Mouse (Mus musculus) neutrophil, adult 83 days (primary cell): ENCODE measurements around the gene Olfr494. TPM values are rescaled to one million over a fixed set of nuclear protein-coding genes. Genes with fewer than 3 reads are reported as not detected.

Source experiments
- total RNA-seq, 2 experiments: library from RNA; stranded (reverse); gene quantifications; one replicate each; pipeline ENCODE4 v1.2.4; 2023

Gene Olfr494
- total RNA-seq = not detected

DNA sequence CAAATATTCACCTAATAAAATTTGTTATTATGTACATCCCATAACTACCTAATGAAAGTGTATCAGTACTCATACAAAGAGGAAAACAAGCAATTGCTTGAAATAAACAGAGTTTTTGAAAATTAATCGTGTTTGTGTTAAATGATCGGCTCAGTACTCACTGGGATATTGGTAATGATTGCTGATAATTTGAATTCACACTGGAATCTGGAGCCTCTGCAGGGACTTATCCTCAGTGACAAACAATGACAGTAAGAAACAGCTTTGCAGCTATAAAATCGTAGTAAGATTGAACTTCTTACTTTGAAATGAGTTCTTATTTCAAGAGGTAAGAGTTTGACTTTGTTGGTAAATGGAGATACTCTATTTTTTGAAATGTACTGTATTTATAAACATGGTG, at the start of gene Olfr494:
Gene Olfr494, plus strand, starts transcription at position 301 of the 400 bp plus-strand sequence.

DNA sequence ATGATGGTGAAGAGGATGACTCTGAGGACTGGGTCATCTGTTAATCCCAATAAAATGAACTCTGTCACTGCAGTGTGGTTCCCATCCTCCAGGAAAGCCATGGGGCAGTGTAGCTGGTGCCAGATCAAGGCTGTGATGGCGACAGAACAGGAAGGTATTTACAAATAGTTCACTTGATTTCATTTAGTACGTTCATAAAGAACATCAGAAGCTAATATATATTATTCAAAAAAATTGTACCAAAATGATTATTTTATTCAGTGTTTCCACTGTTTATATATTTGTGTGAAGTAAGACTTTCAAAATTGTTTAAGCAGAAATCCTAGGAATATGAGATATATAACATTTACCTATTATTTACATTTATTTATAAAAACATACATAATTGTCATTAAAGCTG, 41.6 kb upstream of the Olfr494 start, which contains the start of gene Olfr492:
Gene Olfr492, minus strand, starts transcription at position 101 of the 400 bp plus-strand sequence.

DNA sequence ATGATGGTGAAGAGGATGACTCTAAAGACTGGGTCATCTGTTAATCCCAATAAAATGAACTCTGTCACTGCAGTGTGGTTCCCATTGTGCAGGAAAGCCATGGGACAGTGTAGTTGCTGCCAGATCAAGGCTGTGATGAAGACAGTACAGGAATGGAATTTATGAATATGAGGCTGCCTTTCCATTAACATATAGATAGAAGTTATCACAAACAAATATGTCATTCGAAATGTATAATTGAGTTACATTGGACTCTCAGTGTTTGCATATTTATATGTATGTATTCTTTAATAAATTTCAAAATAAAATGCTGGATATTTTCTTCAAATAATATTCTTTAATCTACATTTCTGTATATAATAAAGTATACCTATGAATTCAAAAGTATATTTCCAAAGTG, 18.3 kb upstream of the Olfr494 start, which contains the start of gene Olfr493:
Gene Olfr493, minus strand, starts transcription at position 101 of the 400 bp plus-strand sequence.

DNA sequence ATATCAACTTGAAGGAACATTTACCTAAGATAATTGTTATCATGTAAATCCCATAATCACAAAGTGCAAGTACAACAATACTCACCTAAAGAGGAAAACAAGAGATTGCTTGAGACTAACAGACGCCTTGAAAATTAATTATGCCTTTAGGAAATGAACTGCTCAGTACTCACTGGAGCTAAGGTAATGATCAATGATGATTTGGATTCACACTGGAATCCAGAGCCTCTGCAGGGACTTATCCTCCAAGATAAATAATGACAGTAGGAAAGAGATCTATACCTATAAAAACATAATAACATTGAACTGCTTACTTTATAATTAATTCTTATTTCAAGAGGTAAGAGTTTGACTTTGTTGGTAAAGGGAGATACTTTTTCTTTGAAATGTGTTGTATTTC, 27.7 kb downstream of the Olfr494 start, which contains the start of gene Olfr495:
Gene Olfr495, plus strand, starts transcription at position 301 of the 400 bp plus-strand sequence.

Other genes starting within 250 kb of the Olfr494 start
- not detected for gene Olfr484, start 237.9 kb upstream of the Olfr494 start, total RNA-seq
- gene Olfr485, start 205.5 kb upstream of the Olfr494 start, total RNA-seq = not detected
- gene Olfr486, start 192.6 kb upstream of the Olfr494 start, total RNA-seq = not detected
- not detected for gene Olfr487, start 150.7 kb upstream of the Olfr494 start, total RNA-seq
- gene Olfr488, start 107.0 kb upstream of the Olfr494 start, total RNA-seq = not detected
- not detected for gene Olfr490, start 76.4 kb upstream of the Olfr494 start, total RNA-seq
- gene Olfr491, start 51.9 kb upstream of the Olfr494 start, total RNA-seq = not detected
- gene Olfr492, start 41.7 kb upstream of the Olfr494 start, total RNA-seq = not detected
- not detected for gene Olfr493, start 18.4 kb upstream of the Olfr494 start, total RNA-seq
- gene Olfr495, start 27.8 kb downstream of the Olfr494 start, total RNA-seq = not detected
- not detected for gene Olfr497, start 55.1 kb downstream of the Olfr494 start, total RNA-seq
- gene Olfr498, start 100.0 kb downstream of the Olfr494 start, total RNA-seq = not detected
- gene Olfr502, start 159.7 kb downstream of the Olfr494 start, total RNA-seq = not detected
- not detected for gene Olfr503, start 179.2 kb downstream of the Olfr494 start, total RNA-seq
- gene Olfr504, start 200.5 kb downstream of the Olfr494 start, total RNA-seq = not detected
- gene Olfr506, start 245.5 kb downstream of the Olfr494 start, total RNA-seq = not detected